Mouse (Mus musculus) liver, embryonic 14.5 days (tissue): ENCODE measurements around the gene Cdh13. TPM values are rescaled to one million over a fixed set of nuclear protein-coding genes. Genes with fewer than 3 reads are reported as not detected.

Experiments
- ATAC-seq: fragments of 200-750 bp; cut with Nextera tagmentation; 2 replicates; pipeline ENCODE4 v1.8.0; 2017; ENCODE audit warnings: moderate number of reproducible peaks, mild to moderate bottlenecking, moderate library complexity; ENCODE audit not compliant: insufficient read depth
- DNase-seq, 3 experiments: peaks; one replicate each; pipeline ENCODE4 v3.0.0-alpha.2; 2012 to 2013; ENCODE audit warnings: low read depth in 3 of 3, low spot score in 3 of 3
- H3K27ac ChIP-seq: fragments of 300-500 bp; sonication (generic); 2 replicates; pipeline ENCODE4 v1.5.1; 2014; ENCODE audit warnings: moderate library complexity, mild to moderate bottlenecking, control low read depth, inconsistent platforms
- H3K27me3 ChIP-seq: fragments of 300-500 bp; sonication (generic); 2 replicates; pipeline ENCODE4 v1.6.1; 2014; ENCODE audit warnings: mild to moderate bottlenecking, low read length, moderate library complexity; ENCODE audit not compliant: control insufficient read depth, insufficient read depth
- H3K36me3 ChIP-seq: fragments of 300-500 bp; sonication (generic); replicated peaks from 2 replicates; pipeline ENCODE4 v1.6.1; 2014; ENCODE audit warnings: low read depth; ENCODE audit not compliant: control insufficient read depth, insufficient read depth
- H3K4me1 ChIP-seq, 2 experiments: fragments of 200-500 bp in 1 of 2; fragments of 300-500 bp in 1 of 2; sonication (generic) in 1 of 2; replicated peaks; 2 replicates each; pipeline ENCODE4 v1.6.1; 2012 to 2014; ENCODE audit warnings: antibody characterized with exemption in 1 of 2, inconsistent platforms in 1 of 2, low read length in 1 of 2; ENCODE audit not compliant: control insufficient read depth in 2 of 2, insufficient read depth in 2 of 2
- H3K4me2 ChIP-seq: fragments of 300-500 bp; sonication (generic); 2 replicates; pipeline ENCODE4 v1.6.1; 2014; ENCODE audit warnings: low read depth, mild to moderate bottlenecking, control low read depth, moderate library complexity
- H3K4me3 ChIP-seq, 2 experiments: fragments of 200-500 bp in 1 of 2; fragments of 300-500 bp in 1 of 2; sonication (generic) in 1 of 2; 2 replicates each; pipeline ENCODE4 v1.5.1; 2012 to 2014; ENCODE audit warnings: low read depth in 2 of 2, low read length in 2 of 2, mild to moderate bottlenecking in 2 of 2, control low read depth in 1 of 2, inconsistent platforms in 1 of 2, moderate library complexity in 1 of 2; ENCODE audit not compliant: insufficient read depth in 1 of 2
- H3K9ac ChIP-seq: fragments of 300-500 bp; sonication (generic); replicated peaks from 2 replicates; pipeline ENCODE4 v1.6.1; 2014; ENCODE audit warnings: mild to moderate bottlenecking, control low read depth, moderate library complexity
- H3K9me3 ChIP-seq: fragments of 300-500 bp; sonication (generic); 2 replicates; pipeline ENCODE4 v1.6.1; 2016; ENCODE audit warnings: low read length, mixed read lengths; ENCODE audit not compliant: control insufficient read depth
- CTCF ChIP-seq: IDR thresholded peaks from 2 replicates; pipeline ENCODE4 v1.5.1; 2016; ENCODE audit warnings: antibody characterized with exemption, low read depth, control low read depth
- EP300 ChIP-seq: IDR thresholded peaks from 2 replicates; pipeline ENCODE4 v1.6.1; 2016; ENCODE audit warnings: antibody characterized with exemption, low read depth
- WGBS: fragments of 180-500 bp; shearing (Covaris S2); extraction: QIAGEN DNeasy Blood & Tissue Kit; methylation state at CpG from one replicate; pipeline ENCODE4 v1.1.7; 2014; ENCODE audit not compliant: insufficient replicate concordance; 5-methylcytosine and 5-hydroxymethylcytosine counted together
- polyA plus RNA-seq, 2 experiments: library from polyadenylated mRNA; depleted of rRNA in 1 of 2; stranded (reverse) in 1 of 2; unstranded in 1 of 2; fragments of >200 nt; fragmentation: Nextera tagmentation in 1 of 2; extraction: Ambion mirVana in 1 of 2; gene quantifications; 2 replicates each; pipeline versions ENCODE4 v1.2.1 to v1.2.3; 2012 to 2014

The Cdh13 gene
- polyA plus RNA-seq, 2 experiments: 0.15 to 0.43 TPM

DNA sequence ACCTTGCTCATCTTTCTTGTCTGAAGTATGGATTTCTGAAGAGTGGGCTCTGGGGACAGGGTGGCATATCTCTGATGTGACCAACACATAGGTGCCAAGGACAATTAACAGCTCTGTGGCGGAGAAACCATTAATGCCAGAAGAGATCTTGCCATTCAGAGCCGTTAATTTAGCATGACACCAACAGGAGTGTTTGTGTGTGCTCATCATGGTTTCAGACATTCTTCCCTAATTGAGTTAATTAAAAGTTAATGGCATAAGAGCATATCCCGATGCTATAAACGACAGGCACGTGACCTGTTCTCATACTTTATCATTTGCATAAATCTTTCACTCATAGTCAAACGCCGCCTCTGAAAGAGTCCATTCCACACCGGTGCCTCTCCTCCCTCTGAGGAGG, 600.8 kb downstream of the Cdh13 start:
- no peaks in the 10 kb centered on the region for H3K27me3 ChIP-seq
- no peak for DNase-seq
- no peak overlapping the region for H3K9ac ChIP-seq
- ATAC-seq: no peak
- 68% methylated on average over 8 of the region's 8 CpGs for WGBS
- no peaks in the 10 kb centered on the region for H3K36me3 ChIP-seq
- no peak overlapping the region for H3K4me3 ChIP-seq
- no peak overlapping the region for H3K27ac ChIP-seq
- no peak overlapping the region for H3K4me2 ChIP-seq
- no peaks in the 10 kb centered on the region for H3K4me1 ChIP-seq
- no peaks in the 10 kb centered on the region for H3K9me3 ChIP-seq
- no peak for TF ChIP-seq EP300
- TF ChIP-seq CTCF: no peak

DNA sequence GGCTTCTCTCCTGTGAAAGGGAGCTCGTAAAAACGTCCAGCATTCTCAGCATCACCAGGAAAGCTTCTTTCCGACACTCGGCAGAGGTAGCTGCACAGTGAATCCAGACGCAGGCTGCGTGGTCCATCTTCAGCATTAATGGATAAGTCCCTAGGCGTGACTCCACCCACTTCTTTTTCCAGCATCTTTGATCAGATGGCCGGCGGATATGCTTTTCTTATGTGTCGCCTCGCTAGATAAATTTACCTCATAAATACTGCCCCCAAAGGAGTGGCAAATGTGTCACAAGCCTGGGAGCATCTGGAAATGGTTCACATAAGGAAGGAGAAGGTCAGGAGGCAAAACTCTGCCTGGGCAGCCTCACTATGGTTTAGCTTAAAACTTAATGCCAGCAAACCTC, 601.5 kb downstream of the Cdh13 start:
- Histone ChIP-seq H3K9ac (no peak overlapping the region), H3K4me1 (no peaks in the 10 kb centered on the region), H3K36me3 (no peaks in the 10 kb centered on the region), H3K4me2 (no peak overlapping the region), H3K27me3 (no peaks in the 10 kb centered on the region), H3K27ac (no peak overlapping the region), H3K9me3 (no peaks in the 10 kb centered on the region), H3K4me3 (no peak overlapping the region)
- WGBS: 68% methylated on average over 11 of the region's 11 CpGs
- ATAC-seq (no peak), DNase-seq (no peak)
- no peak for TF ChIP-seq CTCF
- no peak for TF ChIP-seq EP300

DNA sequence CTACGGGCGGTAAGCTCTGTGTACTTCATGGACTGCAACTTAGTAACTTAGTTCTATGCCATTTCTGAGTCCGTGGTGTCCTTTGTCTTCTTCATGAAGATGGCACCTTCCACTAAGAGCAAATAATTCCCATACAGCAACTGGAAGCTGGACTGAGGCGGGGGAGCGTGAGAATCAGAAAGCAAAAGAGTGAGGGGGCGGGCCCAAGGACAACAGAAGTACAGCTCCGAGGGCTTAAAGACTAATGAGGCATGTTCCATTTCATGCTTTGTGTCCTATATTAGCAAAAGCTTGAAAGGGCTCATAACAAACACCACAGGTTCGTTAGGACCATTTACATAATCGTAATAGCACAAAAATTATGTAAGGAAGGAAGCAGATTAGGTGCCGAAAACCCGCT, 618.9 kb downstream of the Cdh13 start:
- H3K27ac ChIP-seq: no peak overlapping the region
- H3K9me3 ChIP-seq: peaks cover 5% of the 10 kb centered on the region
- TF ChIP-seq EP300: no peak
- no peak for TF ChIP-seq CTCF
- no peaks in the 10 kb centered on the region for H3K4me1 ChIP-seq
- no peak overlapping the region for H3K4me3 ChIP-seq
- no peak for DNase-seq
- H3K27me3 ChIP-seq: no peaks in the 10 kb centered on the region
- H3K36me3 ChIP-seq: no peaks in the 10 kb centered on the region
- no peak overlapping the region for H3K9ac ChIP-seq
- no peak overlapping the region for H3K4me2 ChIP-seq
- WGBS: 65% methylated on average over 11 of the region's 11 CpGs
- ATAC-seq: no peak

DNA sequence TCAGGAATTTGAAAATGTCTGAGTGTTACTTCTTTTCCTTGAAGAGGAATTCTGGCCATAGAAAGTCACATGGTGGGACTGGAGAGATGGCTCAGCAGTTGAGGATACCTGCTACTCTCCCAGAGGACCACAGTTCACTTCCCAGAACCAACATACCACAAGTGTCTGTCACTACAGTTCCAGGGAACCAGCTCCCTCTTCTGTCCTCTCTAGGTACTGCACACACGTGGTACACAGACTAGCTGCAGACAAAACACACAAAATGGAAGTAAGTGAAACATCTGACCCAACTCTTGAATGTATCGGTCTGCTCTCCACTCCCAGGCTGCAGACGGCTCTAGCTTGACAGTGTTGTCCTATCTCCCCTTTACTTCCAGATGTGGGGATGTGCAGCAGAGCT, 633.0 kb downstream of the Cdh13 start:
- no peak overlapping the region for H3K4me3 ChIP-seq
- no peak for DNase-seq
- 61% methylated on average over 3 of the region's 3 CpGs for WGBS
- H3K36me3 ChIP-seq: no peaks in the 10 kb centered on the region
- no peaks in the 10 kb centered on the region; the same call in 1 of the 2 replicates for H3K9me3 ChIP-seq
- no peak overlapping the region for H3K4me2 ChIP-seq
- ATAC-seq: no peak
- TF ChIP-seq EP300: no peak
- TF ChIP-seq CTCF: no peak
- H3K27me3 ChIP-seq: no peaks in the 10 kb centered on the region
- no peaks in the 10 kb centered on the region for H3K4me1 ChIP-seq
- no peak overlapping the region for H3K27ac ChIP-seq
- H3K9ac ChIP-seq: no peak overlapping the region

DNA sequence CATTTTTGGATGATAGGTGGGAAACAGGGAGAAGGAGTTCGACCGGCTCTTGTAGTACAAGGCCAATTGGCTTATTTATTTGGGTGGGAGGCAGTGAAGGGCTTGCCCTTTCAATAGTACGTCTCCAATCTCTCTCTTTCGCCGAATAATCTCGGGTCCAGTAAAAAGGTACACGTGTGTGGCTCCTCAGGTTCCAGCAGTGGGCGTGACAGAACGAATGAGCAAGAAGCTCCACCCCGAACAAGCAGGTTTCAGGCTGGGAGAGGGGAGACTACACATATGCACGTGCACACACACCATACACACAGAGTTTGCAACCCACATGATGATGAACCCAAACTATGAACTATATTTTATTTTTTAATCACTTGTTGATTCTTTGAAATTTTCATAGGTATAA, 653.9 kb downstream of the Cdh13 start:
- TF ChIP-seq EP300 (no peak), CTCF (no peak)
- ATAC-seq (no peak), DNase-seq (no peak)
- no peaks in the 10 kb centered on the region for H3K4me1 ChIP-seq
- 29% methylated on average over 11 of the region's 11 CpGs for WGBS
- H3K9me3 ChIP-seq: no peaks in the 10 kb centered on the region
- no peak overlapping the region for H3K27ac ChIP-seq
- no peaks in the 10 kb centered on the region for H3K27me3 ChIP-seq
- H3K9ac ChIP-seq: no peak overlapping the region
- no peak overlapping the region for H3K4me2 ChIP-seq
- no peaks in the 10 kb centered on the region for H3K36me3 ChIP-seq
- H3K4me3 ChIP-seq: no peak overlapping the region

DNA sequence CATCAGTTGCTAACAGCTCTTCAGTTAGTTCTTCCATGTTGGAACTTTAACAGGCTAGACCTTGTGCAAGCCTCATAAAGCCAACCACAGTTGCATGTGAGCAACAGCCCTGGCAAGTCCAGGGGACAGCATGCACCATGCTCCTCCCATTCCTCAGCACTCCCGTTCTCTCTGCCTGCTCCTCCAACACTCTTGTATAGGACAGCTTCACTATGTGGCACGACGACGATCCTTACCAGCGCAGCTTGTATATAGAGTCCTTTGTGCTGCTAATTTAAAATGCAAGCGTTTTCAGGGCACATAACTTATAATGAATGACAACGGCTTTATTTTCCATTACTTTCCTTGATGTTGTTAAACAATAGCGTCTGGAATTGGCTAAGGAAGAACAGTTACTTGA, 654.5 kb downstream of the Cdh13 start:
- H3K27me3 ChIP-seq: no peaks in the 10 kb centered on the region
- no peak overlapping the region for H3K4me3 ChIP-seq
- 34% methylated on average over 8 of the region's 8 CpGs for WGBS
- no peak for TF ChIP-seq CTCF
- DNase-seq (no peak), ATAC-seq (no peak)
- H3K9me3 ChIP-seq: no peaks in the 10 kb centered on the region
- H3K36me3 ChIP-seq: no peaks in the 10 kb centered on the region
- H3K4me1 ChIP-seq: no peaks in the 10 kb centered on the region
- no peak overlapping the region for H3K27ac ChIP-seq
- no peak overlapping the region for H3K4me2 ChIP-seq
- H3K9ac ChIP-seq: no peak overlapping the region
